Mouse (Mus musculus): ENCODE data around the gene Ndufa6. TPM values are rescaled to one million over a fixed set of nuclear protein-coding genes. Genes with fewer than 3 reads are reported as not detected.
A peak's percentile ranks its signal among the peaks of the same experiment; 100 is the strongest.

The Ndufa6 gene
- total and polyA plus RNA-seq, 3 experiments = 235 to 417 TPM; not detected in 1

- H3K27me3 ChIP-seq (ENCODE audit: control insufficient read depth in 1 of 2, insufficient read depth in 2 of 2, low read length in 2 of 2) = 0 out of 4 replicates have a peak, but pooled peaks cover 0 to 2% of the 10 kb centered on the region in 2 experiments
- no peak overlapping the region for H3K9ac ChIP-seq (ENCODE audit: control insufficient read depth, low read depth, low read length, poor library complexity, severe bottlenecking)
- no peaks in the 10 kb centered on the region for H3K79me2 ChIP-seq (ENCODE audit: control insufficient read depth, insufficient read depth, low read length, poor library complexity)
- H3K9me3 ChIP-seq (replicated peaks; ENCODE audit: insufficient read depth, low read length) = no peaks in the 10 kb centered on the region
- no peak for TF ChIP-seq POLR2AphosphoS5 (IDR thresholded peaks at IDR 0.05; ENCODE audit: borderline replicate concordance, low read depth, low read length)
- TF ChIP-seq USF2 (IDR thresholded peaks at IDR 0.05; ENCODE audit: borderline replicate concordance in 1 of 2, insufficient read depth in 1 of 2, low read depth in 1 of 2, low read length in 2 of 2) = no peak
- TF ChIP-seq SMC3 (IDR thresholded peaks at IDR 0.05; ENCODE audit: low read depth, low read length) = no peak
- 0 out of 2 replicates have a peak, but pooled peaks have one; percentile 26 for TF ChIP-seq ELF1 (IDR thresholded peaks at IDR 0.05; ENCODE audit: low read depth, low read length)
- TF ChIP-seq CHD2 (IDR thresholded peaks at IDR 0.05; ENCODE audit: low read length) = no peak
- TF ChIP-seq BHLHE40 (IDR thresholded peaks at IDR 0.05; ENCODE audit: borderline replicate concordance, low read depth, low read length) = no peak
- TF ChIP-seq MAFK (IDR thresholded peaks at IDR 0.05; ENCODE audit: borderline replicate concordance, low read depth, low read length) = no peak
- no peak for TF ChIP-seq RAD21 (IDR thresholded peaks at IDR 0.05; ENCODE audit: low read depth, low read length)
- peak in 1 of 2 experiments; percentile 50; a peak in 1 of 4 replicates for TF ChIP-seq EP300 (IDR thresholded peaks at IDR 0.05; ENCODE audit: low read depth in 1 of 2, low read length in 2 of 2)
- TF ChIP-seq KAT2A (conservative IDR thresholded peaks at IDR 0.05; ENCODE audit: low read depth, low read length) = no peak
- TF ChIP-seq MAX (IDR thresholded peaks at IDR 0.05; ENCODE audit: low read length) = no peak
- TF ChIP-seq MEF2A (IDR thresholded peaks at IDR 0.05; ENCODE audit: extremely low read depth, insufficient replicate concordance, low read depth, low read length, poor library complexity, severe bottlenecking) = no peak
- H3K36me3 ChIP-seq (ENCODE audit: control insufficient read depth in 1 of 2, insufficient read depth in 2 of 2, low read length in 2 of 2) = peaks cover 0 to 3% of the 10 kb centered on the region in 2 experiments; a peak in 2 of 4 replicates
- H3K4me1 ChIP-seq (ENCODE audit: control insufficient read depth in 1 of 2, insufficient read depth in 2 of 2, low read length in 2 of 2) = peaks cover 0 to 4% of the 10 kb centered on the region in 2 experiments; a peak in 1 of 4 replicates
- no peak overlapping the region for H3K4me3 ChIP-seq (ENCODE audit: control insufficient read depth in 1 of 2, insufficient read depth in 1 of 2, low read depth in 2 of 2, low read length in 2 of 2)
- H3K27ac ChIP-seq (ENCODE audit: control insufficient read depth, low read depth, low read length) = no peak overlapping the region
- peak; percentile 40 for DNase-seq (ENCODE audit: low read depth, low spot score)
Measured at GRCm38 (mm10) chr15:82319613-82320012, 34.5 kb downstream of the Ndufa6 start.

- Histone ChIP-seq H3K27me3 (ENCODE audit: control insufficient read depth in 1 of 2, insufficient read depth in 2 of 2, low read length in 2 of 2) (0 out of 4 replicates have a peak, but pooled peaks cover 0 to 2% of the 10 kb centered on the region in 2 experiments), H3K9me3 (replicated peaks; ENCODE audit: insufficient read depth, low read length) (no peaks in the 10 kb centered on the region), H3K27ac (ENCODE audit: control insufficient read depth, low read depth, low read length) (no peak overlapping the region), H3K4me3 (ENCODE audit: control insufficient read depth in 1 of 2, insufficient read depth in 1 of 2, low read depth in 2 of 2, low read length in 2 of 2) (no peak overlapping the region), H3K9ac (ENCODE audit: control insufficient read depth, low read depth, low read length, poor library complexity, severe bottlenecking) (no peak overlapping the region), H3K36me3 (ENCODE audit: control insufficient read depth in 1 of 2, insufficient read depth in 2 of 2, low read length in 2 of 2) (peaks cover 0 to 3% of the 10 kb centered on the region in 2 experiments; a peak in 2 of 4 replicates), H3K4me1 (ENCODE audit: control insufficient read depth in 1 of 2, insufficient read depth in 2 of 2, low read length in 2 of 2) (peaks cover 0 to 4% of the 10 kb centered on the region in 2 experiments; a peak in 1 of 4 replicates), H3K79me2 (ENCODE audit: control insufficient read depth, insufficient read depth, low read length, poor library complexity) (no peaks in the 10 kb centered on the region)
- DNase-seq (ENCODE audit: low read depth, low spot score) = no peak
- TF ChIP-seq RAD21 (IDR thresholded peaks at IDR 0.05; ENCODE audit: low read depth, low read length) (no peak), BHLHE40 (IDR thresholded peaks at IDR 0.05; ENCODE audit: borderline replicate concordance, low read depth, low read length) (no peak), MYB (IDR thresholded peaks at IDR 0.05; ENCODE audit: low read depth, low read length) (no peak), USF2 (IDR thresholded peaks at IDR 0.05; ENCODE audit: borderline replicate concordance in 1 of 2, insufficient read depth in 1 of 2, low read depth in 1 of 2, low read length in 2 of 2) (no peak), ELF1 (IDR thresholded peaks at IDR 0.05; ENCODE audit: low read depth, low read length) (no peak), CTCF (IDR thresholded peaks at IDR 0.05 in 2 of 3, conservative IDR thresholded peaks at IDR 0.05 in 1 of 3; ENCODE audit: control insufficient read depth in 1 of 3, insufficient read depth in 1 of 3, low read depth in 2 of 3, low read length in 3 of 3, poor library complexity in 1 of 3, severe bottlenecking in 1 of 3) (no peak), ZMIZ1 (IDR thresholded peaks at IDR 0.05; ENCODE audit: low read depth, low read length) (no peak), JUND (IDR thresholded peaks at IDR 0.05; ENCODE audit: low read depth, low read length) (no peak), MEF2A (IDR thresholded peaks at IDR 0.05; ENCODE audit: extremely low read depth, insufficient replicate concordance, low read depth, low read length, poor library complexity, severe bottlenecking) (no peak), MXI1 (IDR thresholded peaks at IDR 0.05; ENCODE audit: low read depth, low read length) (no peak), SMC3 (IDR thresholded peaks at IDR 0.05; ENCODE audit: low read depth, low read length) (no peak), KAT2A (conservative IDR thresholded peaks at IDR 0.05; ENCODE audit: low read depth, low read length) (no peak), GABPA (IDR thresholded peaks at IDR 0.05; ENCODE audit: low read depth, low read length) (no peak), HCFC1 (IDR thresholded peaks at IDR 0.05; ENCODE audit: low read depth, low read length) (no peak), NELFE (IDR thresholded peaks at IDR 0.05; ENCODE audit: low read depth, low read length) (no peak), CHD1 (IDR thresholded peaks at IDR 0.05; ENCODE audit: low read depth, low read length) (no peak), RCOR1 (IDR thresholded peaks at IDR 0.05; ENCODE audit: low read depth, low read length) (no peak), POLR2A (IDR thresholded peaks at IDR 0.05; ENCODE audit: control insufficient read depth in 1 of 2, insufficient read depth in 1 of 2, low read depth in 1 of 2, low read length in 2 of 2, poor library complexity in 1 of 2) (no peak), E2F4 (IDR thresholded peaks at IDR 0.05; ENCODE audit: borderline replicate concordance, low read depth, low read length) (no peak), MYC (IDR thresholded peaks at IDR 0.05; ENCODE audit: low read depth, low read length) (no peak)
Measured at GRCm38 (mm10) chr15:82317839-82318238, 36.3 kb downstream of the Ndufa6 start.
